Mouse (Mus musculus) kidney, adult 2 months (tissue): ENCODE data around the gene Slc18a3. TPM values are rescaled to one million over a fixed set of nuclear protein-coding genes. Genes with fewer than 3 reads are reported as not detected.
A peak's percentile ranks its signal among the peaks of the same experiment; 100 is the strongest.

Experiments used
- DNase-seq: peaks from one replicate; pipeline ENCODE4 v3.0.0; 2021
- H3K27ac ChIP-seq: fragments of 200-500 bp; 2 replicates; pipeline ENCODE4 v1.5.1; 2012; ENCODE audit warnings: low read depth, low read length, control low read depth, inconsistent platforms; ENCODE audit not compliant: insufficient read depth
- H3K27me3 ChIP-seq: fragments of 200-500 bp; replicated peaks from 2 replicates; pipeline ENCODE4 v1.6.1; 2012; ENCODE audit warnings: mild to moderate bottlenecking, moderate library complexity, low read length, inconsistent platforms; ENCODE audit not compliant: control insufficient read depth, insufficient read depth
- H3K36me3 ChIP-seq: fragments of 200-500 bp; 2 replicates; pipeline ENCODE4 v1.6.1; 2012; ENCODE audit warnings: mild to moderate bottlenecking, moderate library complexity, low read length, inconsistent platforms; ENCODE audit not compliant: control insufficient read depth, insufficient read depth
- H3K4me1 ChIP-seq: fragments of 200-500 bp; 2 replicates; pipeline ENCODE4 v1.6.1; 2011; ENCODE audit warnings: low read length; ENCODE audit not compliant: control insufficient read depth, insufficient read depth
- H3K4me3 ChIP-seq: fragments of 200-500 bp; 2 replicates; pipeline ENCODE4 v1.5.1; 2011; ENCODE audit warnings: mild to moderate bottlenecking, low read depth, low read length, control low read depth; ENCODE audit not compliant: insufficient read depth
- CTCF ChIP-seq: fragments of 200-500 bp; conservative IDR thresholded peaks from 2 replicates; pipeline ENCODE4 v1.5.1; 2011; ENCODE audit warnings: low read depth, mild to moderate bottlenecking, control low read depth, low read length, moderate library complexity, mixed read lengths; ENCODE audit not compliant: insufficient read depth, insufficient read length
- POLR2A ChIP-seq: fragments of 200-500 bp; IDR thresholded peaks from one replicate; pipeline ENCODE4 v1.6.1; 2011; ENCODE audit warnings: low read depth, low read length, control low read depth
- WGBS: fragments of 180-500 bp; shearing (Covaris S2); methylation state at CpG from one replicate; pipeline ENCODE4 v1.1.7; 2018; 5-methylcytosine and 5-hydroxymethylcytosine counted together
- polyA plus RNA-seq: library from polyadenylated mRNA; depleted of rRNA; stranded (reverse); fragments of >200 nt; gene quantifications from 2 replicates; pipeline ENCODE4 v1.2.3, GENCODE M21; 2012; rRNA removed

Slc18a3 gene
- not detected in 2 replicates for polyA plus RNA-seq

GRCm38 (mm10) chr14:32464601-32465505, at the start of gene Slc18a3:
Slc18a3 (minus strand) TSS chr14:32464850.
- DNase-seq = no peak
- 3% methylated on average over 66 of the region's 70 CpGs for WGBS
- TF ChIP-seq CTCF (no peak), POLR2A (no peak)
- no peaks in the 10 kb centered on the region; the same call in 1 of the 2 replicates for H3K27me3 ChIP-seq
- no peak within 1 kb of the TSS for H3K27ac ChIP-seq
- no peak within 1 kb of the TSS for H3K4me3 ChIP-seq
- H3K4me1 ChIP-seq = no peaks in the 10 kb centered on the region
- H3K36me3 ChIP-seq = no peaks in the 10 kb centered on the region

DNA sequence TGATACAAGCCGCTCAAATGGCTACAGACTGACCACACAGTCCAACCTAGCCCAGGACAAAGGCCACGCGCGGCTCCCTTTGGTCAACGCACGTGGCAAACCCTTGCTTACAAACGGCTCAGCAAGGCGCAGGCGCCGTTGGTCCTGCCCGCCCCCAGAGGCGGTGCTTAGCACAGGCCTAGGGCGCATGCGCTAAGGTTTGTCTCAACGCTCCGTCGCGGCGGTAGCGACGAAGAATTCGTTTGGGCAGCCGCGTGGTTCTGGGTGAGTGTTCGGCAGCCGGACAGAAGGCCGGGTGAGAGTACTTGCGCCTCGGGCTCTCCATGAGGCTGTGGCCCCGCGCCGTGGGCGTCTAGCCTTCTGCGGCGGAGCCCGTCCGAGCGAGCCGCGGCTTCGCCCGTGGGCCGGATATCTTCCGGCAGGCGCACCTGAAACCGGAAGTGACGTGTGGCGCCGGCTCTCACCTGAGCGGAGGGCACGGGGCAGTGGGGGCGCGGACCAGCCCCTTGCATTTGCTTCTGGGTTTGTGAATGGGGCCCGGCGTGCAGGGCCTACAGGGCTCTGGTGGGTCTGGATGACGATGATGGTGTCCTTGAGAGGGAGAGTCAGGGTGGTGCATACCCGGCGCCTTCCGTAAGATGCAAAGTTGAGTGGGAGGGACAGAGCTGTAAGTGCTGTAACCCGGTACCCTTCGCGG, 48.8 kb upstream of the Slc18a3 start, which contains the start of gene Ercc6:
Gene Ercc6, plus strand, starts transcription at position 186 of the 697 bp plus-strand sequence.
- DNase-seq = peak; percentile 97
- TF ChIP-seq POLR2A (peak; percentile 61), CTCF (no peak)
- peak within 1 kb of the TSS; percentile 81 for H3K27ac ChIP-seq
- H3K4me3 ChIP-seq = peak within 1 kb of the TSS; percentile 91
- no peaks in the 10 kb centered on the region for H3K36me3 ChIP-seq
- under 1% methylated on average over 62 of the region's 62 CpGs for WGBS
- no peaks in the 10 kb centered on the region for H3K27me3 ChIP-seq
- peaks cover 3% of the 10 kb centered on the region; the same call in 1 of the 2 replicates for H3K4me1 ChIP-seq

GRCm38 (mm10) chr14:32512912-32513311, 48.3 kb upstream of the Slc18a3 start:
- Histone ChIP-seq H3K27ac (no peak overlapping the region), H3K4me3 (no peak overlapping the region), H3K36me3 (no peaks in the 10 kb centered on the region), H3K27me3 (no peaks in the 10 kb centered on the region), H3K4me1 (peaks cover 3% of the 10 kb centered on the region; the same call in 1 of the 2 replicates)
- no peak for DNase-seq
- TF ChIP-seq CTCF (no peak), POLR2A (no peak)
- 43% methylated on average over 9 of the region's 9 CpGs for WGBS

- DNase-seq = no peak
- 83% methylated on average over 6 of the region's 6 CpGs for whole genome bisulfite sequencing
- H3K27me3 ChIP-seq = no peaks in the 10 kb centered on the region
- no peak overlapping the region for H3K27ac ChIP-seq
- H3K4me3 ChIP-seq = no peak overlapping the region
- H3K4me1 ChIP-seq = peaks cover 3% of the 10 kb centered on the region; the same call in 1 of the 2 replicates
- no peaks in the 10 kb centered on the region for H3K36me3 ChIP-seq
- TF ChIP-seq POLR2A (no peak), CTCF (no peak)
Measured at GRCm38 (mm10) chr14:32509443-32509961, 44.9 kb upstream of the Slc18a3 start.

DNA sequence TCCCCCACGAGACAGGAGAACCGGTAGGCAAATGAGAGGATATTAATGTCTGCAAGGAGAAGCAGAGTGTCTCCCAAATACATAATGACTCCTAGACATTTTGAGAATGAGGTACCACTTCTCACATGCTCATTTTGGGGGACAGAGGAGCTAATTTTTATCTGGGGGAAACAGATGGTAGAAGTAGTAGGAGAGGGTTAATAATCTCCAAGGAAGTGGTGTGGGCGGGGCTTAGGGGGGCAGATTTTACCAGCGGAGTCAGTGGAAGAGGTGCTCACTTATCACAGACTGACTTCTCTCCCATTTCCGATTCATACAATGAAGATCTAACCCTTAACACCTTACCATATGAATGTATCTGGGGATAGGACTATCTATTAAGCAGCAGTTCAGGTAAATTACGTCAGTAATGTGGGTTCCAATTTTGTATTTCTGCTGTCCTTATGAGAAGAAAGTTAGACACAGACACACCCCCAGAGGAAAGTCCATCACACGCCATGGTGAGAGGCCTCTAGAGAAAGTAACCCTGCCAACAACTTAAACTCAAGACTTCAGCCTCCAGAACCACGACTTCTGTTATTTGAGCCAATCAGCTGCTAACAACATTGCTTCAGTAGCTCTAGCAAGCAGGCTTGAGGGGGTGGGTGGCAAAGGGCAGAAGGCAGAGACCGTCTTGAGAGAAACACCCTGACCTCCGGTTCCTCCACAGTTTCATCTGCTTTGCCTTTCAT, 43.6 kb upstream of the Slc18a3 start:
- Histone ChIP-seq H3K4me3 (no peak overlapping the region), H3K27me3 (no peaks in the 10 kb centered on the region), H3K27ac (no peak overlapping the region), H3K36me3 (no peaks in the 10 kb centered on the region), H3K4me1 (peaks cover 3% of the 10 kb centered on the region; the same call in 1 of the 2 replicates)
- TF ChIP-seq CTCF (no peak), POLR2A (no peak)
- DNase-seq = no peak
- WGBS = 44% methylated on average over 10 of the region's 10 CpGs

DNA sequence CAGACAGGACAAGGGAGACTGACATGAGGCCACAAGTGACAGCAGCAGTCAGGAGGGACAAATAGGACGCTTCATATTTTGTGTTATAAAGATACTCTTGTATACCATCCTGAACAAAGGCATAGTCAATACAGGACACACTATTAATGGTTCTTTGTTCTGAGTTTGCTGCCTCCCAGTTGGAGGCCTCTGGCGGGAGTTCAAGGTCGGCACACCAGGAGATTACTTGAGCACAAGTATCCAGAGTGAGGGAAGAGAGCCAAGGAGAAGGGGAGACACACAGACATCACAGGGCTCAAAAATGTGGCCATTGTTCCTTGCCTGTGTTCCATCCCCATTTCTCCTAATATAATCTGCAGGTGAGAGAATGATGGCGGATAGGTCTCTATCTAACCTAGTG, 42.6 kb upstream of the Slc18a3 start:
- Histone ChIP-seq H3K36me3 (no peaks in the 10 kb centered on the region), H3K27me3 (no peaks in the 10 kb centered on the region), H3K27ac (no peak overlapping the region), H3K4me1 (no peaks in the 10 kb centered on the region), H3K4me3 (no peak overlapping the region)
- TF ChIP-seq CTCF (no peak), POLR2A (no peak)
- 89% methylated on average over 4 of the region's 4 CpGs for WGBS
- no peak for DNase-seq

GRCm38 (mm10) chr14:32506329-32506728, 41.7 kb upstream of the Slc18a3 start:
- Histone ChIP-seq H3K4me1 (no peaks in the 10 kb centered on the region), H3K4me3 (no peak overlapping the region), H3K36me3 (no peaks in the 10 kb centered on the region), H3K27me3 (no peaks in the 10 kb centered on the region), H3K27ac (no peak overlapping the region)
- WGBS = 88% methylated on average over 10 of the region's 10 CpGs
- TF ChIP-seq POLR2A (no peak), CTCF (no peak)
- no peak for DNase-seq
